In genomic region chr12:12534779-12535178, GRCm38 (mm10) we compare ENCODE assay signal across 29 mouse cellular contexts.
DNase-seq lines count a peak whose midpoint lies in the region; ATAC-seq and TF ChIP-seq lines count a peak whose summit lies in the region.
"Had no signal": no experiment of that assay in that cellular context is flagged by ENCODE, and none has a peak within 500 bp of the region (broad histone marks: within the 10 kb centered on the region; RNA-seq: fewer than 3 reads in every experiment).

No protein-coding gene starts in this region.

- no peaks in the 10 kb centered on the region for H3K9me3 ChIP-seq in heart, embryonic 10.5 days
- no peaks in the 10 kb centered on the region for H3K9me3 ChIP-seq in lung, embryonic 14.5 days (ENCODE audit: low read depth, low read length)
- H3K9me3 ChIP-seq: embryonic facial prominence, embryonic 13.5 days; forebrain, embryonic 12.5 days; hindbrain, embryonic 13.5 days; kidney, embryonic 15.5 days; limb, embryonic 13.5 days; midbrain, embryonic 10.5 days; stomach, embryonic 15.5 days had no signal

- no peaks in the 10 kb centered on the region for H3K27me3 ChIP-seq in heart, embryonic 10.5 days (ENCODE audit: insufficient read depth, poor library complexity, severe bottlenecking)
- no peaks in the 10 kb centered on the region for H3K27me3 ChIP-seq in lung, embryonic 14.5 days (ENCODE audit: insufficient read depth, low read length)
- H3K27me3 ChIP-seq: embryonic facial prominence, embryonic 13.5 days; forebrain, embryonic 12.5 days; hindbrain, embryonic 13.5 days; kidney, embryonic 15.5 days; limb, embryonic 13.5 days; Patski; stomach, embryonic 15.5 days had no signal

- H3K9ac ChIP-seq in lung, embryonic 14.5 days = no peak overlapping the region
- H3K9ac ChIP-seq: embryonic facial prominence, embryonic 13.5 days; forebrain, embryonic 12.5 days; forebrain, postnatal 0 days; hindbrain, embryonic 13.5 days; kidney, embryonic 15.5 days; limb, embryonic 13.5 days; stomach, embryonic 15.5 days had no signal

- no peak overlapping the region for H3K4me2 ChIP-seq in lung, embryonic 14.5 days
- H3K4me2 ChIP-seq: embryonic facial prominence, embryonic 13.5 days; forebrain, embryonic 12.5 days; hindbrain, embryonic 13.5 days; kidney, embryonic 15.5 days; limb, embryonic 13.5 days; liver, embryonic 11.5 days; stomach, embryonic 15.5 days had no signal

- H3K36me3 ChIP-seq in heart, embryonic 10.5 days = no peaks in the 10 kb centered on the region
- H3K36me3 ChIP-seq in lung, embryonic 14.5 days (ENCODE audit: insufficient read depth) = no peaks in the 10 kb centered on the region
- H3K36me3 ChIP-seq: embryonic facial prominence, embryonic 13.5 days; forebrain, embryonic 12.5 days; hindbrain, embryonic 13.5 days; kidney, embryonic 15.5 days; limb, embryonic 13.5 days; midbrain, embryonic 10.5 days; stomach, embryonic 15.5 days had no signal

- peak overlapping the region; percentile 76 for H3K27ac ChIP-seq in heart, embryonic 10.5 days
- 0 out of 2 replicates have a peak overlapping the region, but pooled peaks have one; percentile 18 for H3K27ac ChIP-seq in lung, embryonic 14.5 days (ENCODE audit: low read depth)
- H3K27ac ChIP-seq: embryonic facial prominence, embryonic 13.5 days; forebrain, embryonic 12.5 days; hindbrain, embryonic 13.5 days; kidney, embryonic 15.5 days; limb, embryonic 13.5 days; midbrain, embryonic 10.5 days; stomach, embryonic 15.5 days had no signal

- no peak overlapping the region for H3K4me3 ChIP-seq in heart, embryonic 10.5 days
- no peak overlapping the region for H3K4me3 ChIP-seq in lung, embryonic 14.5 days (ENCODE audit: low read depth, low read length)
- no peak overlapping the region for H3K4me3 ChIP-seq in lung, adult 2 months (replicated peaks; ENCODE audit: extremely low read depth, low read depth, low read length)
- H3K4me3 ChIP-seq: embryonic facial prominence, embryonic 13.5 days; forebrain, embryonic 12.5 days; hindbrain, embryonic 13.5 days; kidney, embryonic 15.5 days; limb, embryonic 13.5 days; midbrain, embryonic 10.5 days; myocyte; stomach, embryonic 15.5 days had no signal

- H3K4me1 ChIP-seq in heart, embryonic 10.5 days = peaks cover 26% of the 10 kb centered on the region
- 0 out of 2 replicates have a peak, but pooled peaks cover 3% of the 10 kb centered on the region for H3K4me1 ChIP-seq in lung, embryonic 14.5 days (ENCODE audit: insufficient read depth)
- H3K4me1 ChIP-seq in lung, adult 2 months (ENCODE audit: control insufficient read depth, insufficient read depth, low read length) = no peaks in the 10 kb centered on the region
- H3K4me1 ChIP-seq: embryonic facial prominence, embryonic 13.5 days; hindbrain, embryonic 13.5 days; limb, embryonic 13.5 days; stomach, embryonic 15.5 days had no signal

- 4% methylated on average over 2 of the region's 2 CpGs for WGBS in heart, embryonic 10.5 days
- 19% methylated on average over 2 of the region's 2 CpGs for WGBS in lung, embryonic 14.5 days
- WGBS in lung, adult 2 months = 32% methylated on average over 2 of the region's 2 CpGs

- intact Hi-C loops in heart, postnatal 25 days (cut with DNase I) = no loop called here
- intact Hi-C loops in left cerebral cortex, postnatal 10 days (cut with DNase I) = no loop called here

- DNase-seq in heart, embryonic 10.5 days (ENCODE audit: low spot score) = peak; percentile 73
- no peak for DNase-seq in heart, postnatal 25 days (ENCODE audit: low spot score)
- DNase-seq in lung, embryonic 14.5 days = no peak
- no peak for DNase-seq in lung, adult 2 months
- DNase-seq in embryo, embryonic 10.5 days (ENCODE audit: low spot score) = peak; percentile 29
- DNase-seq in neural tube, embryonic 10.5 days (ENCODE audit: extremely low spot score, low spot score) = no peak
- no peak for DNase-seq in left cerebral cortex, postnatal 10 days (ENCODE audit: extremely low spot score in 1 of 2, low spot score in 2 of 2)
- DNase-seq: adrenal gland, postnatal 14 days; cerebellum, adult 11-12 months; cerebellum, adult 9-11 months; forebrain, postnatal 0 days; heart, postnatal 14 days; kidney, adult 18-20 months; kidney, postnatal 25 days; lung, postnatal 4 days; retina, postnatal 1 day; right cerebral cortex, postnatal 14 days had no signal

- no peak for ATAC-seq in lung, embryonic 14.5 days (ENCODE audit: insufficient read depth)
- peak; percentile 51; the same call in 1 of the 2 replicates for ATAC-seq in megakaryocyte progenitor cell, adult 5-6 weeks (replicated peaks; ENCODE audit: poor library complexity)
- ATAC-seq: forebrain, postnatal 0 days; lung, postnatal 0 days; Patski had no signal

- TF ChIP-seq CTCF in lung, embryonic 14.5 days (IDR thresholded peaks at IDR 0.05; ENCODE audit: low read depth) = no peak
- no peak for TF ChIP-seq CTCF in lung, adult 2 months (IDR thresholded peaks at IDR 0.05; ENCODE audit: insufficient read depth, low read length)

- TF ChIP-seq POLR2A in lung, adult 2 months (IDR thresholded peaks at IDR 0.05; ENCODE audit: borderline replicate concordance, extremely low read depth, low read depth, low read length) = no peak

Comparison
In these comparisons a context has a peak if more than half of its experiments do, and no peak if none do; other contexts are left out.
1. DNase-seq: peak in heart, embryonic 10.5 days (single experiment) and embryo, embryonic 10.5 days (single experiment); none in heart, postnatal 25 days (single experiment), lung, embryonic 14.5 days (single experiment), lung, adult 2 months (single experiment), neural tube, embryonic 10.5 days (single experiment) and left cerebral cortex, postnatal 10 days (0 of 2).